Mouse (Mus musculus) liver, embryonic 12.5 days (tissue): ENCODE results near the gene Pdcd2. TPM values are rescaled to one million over a fixed set of nuclear protein-coding genes. Genes with fewer than 3 reads are reported as not detected.

Experiments used
- ATAC-seq: fragments of 200-750 bp; cut with Nextera tagmentation; 2 replicates; pipeline ENCODE4 v1.8.0; 2017; ENCODE audit warnings: moderate number of reproducible peaks, mild to moderate bottlenecking, moderate library complexity
- H3K27ac ChIP-seq: fragments of 300-500 bp; sonication (generic); 2 replicates; pipeline ENCODE4 v1.5.1; 2016; ENCODE audit warnings: mild to moderate bottlenecking
- H3K27me3 ChIP-seq: fragments of 300-500 bp; sonication (generic); replicated peaks from 2 replicates; pipeline ENCODE4 v1.6.1; 2016; ENCODE audit warnings: mild to moderate bottlenecking, moderate library complexity
- H3K36me3 ChIP-seq: fragments of 300-500 bp; sonication (generic); 2 replicates; pipeline ENCODE4 v1.6.1; 2016; ENCODE audit warnings: mild to moderate bottlenecking, moderate library complexity
- H3K4me1 ChIP-seq: fragments of 300-500 bp; sonication (generic); 2 replicates; pipeline ENCODE4 v1.6.1; 2016
- H3K4me2 ChIP-seq: fragments of 300-500 bp; sonication (generic); 2 replicates; pipeline ENCODE4 v1.6.1; 2016; ENCODE audit warnings: mild to moderate bottlenecking, moderate library complexity
- H3K4me3 ChIP-seq: fragments of 300-500 bp; sonication (generic); 2 replicates; pipeline ENCODE4 v1.5.1; 2016; ENCODE audit warnings: mild to moderate bottlenecking, moderate library complexity
- H3K9ac ChIP-seq: fragments of 300-500 bp; sonication (generic); 2 replicates; pipeline ENCODE4 v1.6.1; 2016; ENCODE audit warnings: mild to moderate bottlenecking, moderate library complexity
- H3K9me3 ChIP-seq: fragments of 300-500 bp; sonication (generic); replicated peaks from 2 replicates; pipeline ENCODE4 v1.6.1; 2016; ENCODE audit warnings: mild to moderate bottlenecking, moderate library complexity
- WGBS: fragments of 180-500 bp; shearing (Covaris S2); methylation state at CpG from one replicate; pipeline ENCODE4 v1.1.7; 2016; ENCODE audit not compliant: insufficient replicate concordance; 5-methylcytosine and 5-hydroxymethylcytosine counted together
- polyA plus RNA-seq: library from polyadenylated mRNA; unstranded; fragments of >200 nt; fragmentation: Nextera tagmentation; extraction: Ambion mirVana; gene quantifications from 2 replicates; pipeline ENCODE4 v1.2.1, GENCODE M21; 2016

Gene Pdcd2
- polyA plus RNA-seq, 1 experiment from 2014 or later: 39.8 TPM

DNA sequence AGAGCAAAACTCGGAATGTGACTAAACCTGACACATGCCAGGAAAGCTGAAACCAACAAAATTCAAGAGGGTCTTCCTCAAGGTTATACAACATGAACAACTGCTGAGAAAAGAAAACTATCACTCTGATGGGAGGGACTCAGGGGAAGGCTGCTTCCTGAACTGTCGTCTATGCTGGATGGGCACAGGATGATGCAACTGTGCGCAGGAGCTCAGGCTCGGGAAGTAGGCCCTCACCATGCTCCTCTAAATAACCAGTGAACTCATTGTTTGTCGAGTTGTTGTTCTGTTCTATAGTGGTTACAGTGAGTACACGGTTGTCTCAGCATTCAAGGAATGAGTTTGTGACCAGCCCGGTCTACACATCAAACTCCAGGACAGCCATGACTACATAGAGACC lies 36.6 kb downstream of the Pdcd2 start:
- Histone ChIP-seq H3K4me3 (no peak overlapping the region), H3K27me3 (no peaks in the 10 kb centered on the region), H3K36me3 (peaks cover 71% of the 10 kb centered on the region), H3K4me1 (peaks cover 8% of the 10 kb centered on the region; the same call in 1 of the 2 replicates), H3K9me3 (no peaks in the 10 kb centered on the region), H3K4me2 (no peak overlapping the region), H3K9ac (no peak overlapping the region), H3K27ac (no peak overlapping the region)
- WGBS: 83% methylated on average over 7 of the region's 7 CpGs
- no peak for ATAC-seq

DNA sequence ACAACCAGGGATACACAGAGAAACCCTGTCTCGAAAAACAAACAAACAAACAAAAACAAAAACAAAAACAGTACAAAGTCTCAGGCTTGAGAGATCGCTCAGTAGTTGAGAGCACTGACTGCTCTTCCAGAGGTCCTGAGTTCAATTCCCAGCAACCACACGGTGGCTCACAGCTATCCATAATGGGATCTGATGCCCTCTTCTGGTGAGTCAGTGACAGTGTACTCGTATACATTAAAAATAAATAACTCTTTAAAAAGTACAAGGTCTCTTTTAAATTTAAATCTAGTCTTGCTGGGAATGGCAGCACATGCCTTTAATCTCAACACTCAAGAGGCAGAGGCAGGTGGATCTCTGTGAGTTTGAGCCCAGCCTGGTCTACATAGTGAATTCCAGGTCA lies 54.4 kb downstream of the Pdcd2 start:
- Histone ChIP-seq H3K9me3 (no peaks in the 10 kb centered on the region), H3K36me3 (peaks cover 82% of the 10 kb centered on the region), H3K4me2 (no peak overlapping the region), H3K27me3 (no peaks in the 10 kb centered on the region), H3K4me3 (no peak overlapping the region), H3K9ac (no peak overlapping the region), H3K27ac (no peak overlapping the region), H3K4me1 (no peaks in the 10 kb centered on the region)
- 78% methylated on average over 4 of the region's 4 CpGs for WGBS
- ATAC-seq: no peak

Other genes starting within 250 kb of the Pdcd2 start
- gene Dll1, start 150.4 kb downstream of the Pdcd2 start, polyA plus RNA-seq: 1.5 and 1.7 TPM in 2 replicates
- gene Fam120b, start 131.1 kb downstream of the Pdcd2 start, polyA plus RNA-seq: 8.6 and 8.9 TPM in 2 replicates
- gene Psmb1, start 27.6 kb downstream of the Pdcd2 start, polyA plus RNA-seq: 175 and 181 TPM in 2 replicates
- 27.6 and 28.2 TPM in 2 replicates for gene Tbp, start 27.4 kb downstream of the Pdcd2 start, polyA plus RNA-seq
- gene Prdm9, start 37.1 kb upstream of the Pdcd2 start, polyA plus RNA-seq: 0.80 and 0.83 TPM in 2 replicates
- 28.5 and 31.5 TPM in 2 replicates for gene Chd1, start 177.7 kb upstream of the Pdcd2 start, polyA plus RNA-seq